Mouse (Mus musculus) midbrain, embryonic 12.5 days (tissue): Measurements from ENCODE around the gene Angptl3. TPM values are rescaled to one million over a fixed set of nuclear protein-coding genes. Genes with fewer than 3 reads are reported as not detected.

Experiments used
- ATAC-seq: fragments of 200-750 bp; cut with Nextera tagmentation; 2 replicates; pipeline ENCODE4 v1.8.0; 2017; ENCODE audit warnings: low read depth, moderate TSS enrichment, moderate library complexity; ENCODE audit not compliant: low FRiP score
- H3K27ac ChIP-seq: fragments of 300-500 bp; sonication (generic); replicated peaks from 2 replicates; pipeline ENCODE4 v1.5.1; 2016; ENCODE audit warnings: mild to moderate bottlenecking
- H3K27me3 ChIP-seq: fragments of 300-500 bp; sonication (generic); 2 replicates; pipeline ENCODE4 v1.6.1; 2016; ENCODE audit warnings: mild to moderate bottlenecking
- H3K36me3 ChIP-seq: fragments of 300-500 bp; sonication (generic); 2 replicates; pipeline ENCODE4 v1.6.1; 2016
- H3K4me1 ChIP-seq: fragments of 300-500 bp; sonication (generic); 2 replicates; pipeline ENCODE4 v1.6.1; 2016
- H3K4me2 ChIP-seq: fragments of 300-500 bp; sonication (generic); replicated peaks from 2 replicates; pipeline ENCODE4 v1.6.1; 2016; ENCODE audit warnings: mild to moderate bottlenecking, moderate library complexity
- H3K4me3 ChIP-seq: fragments of 300-500 bp; sonication (generic); 2 replicates; pipeline ENCODE4 v1.5.1; 2016; ENCODE audit warnings: mild to moderate bottlenecking
- H3K9ac ChIP-seq: fragments of 300-500 bp; sonication (generic); replicated peaks from 2 replicates; pipeline ENCODE4 v1.6.1; 2016; ENCODE audit warnings: mild to moderate bottlenecking, moderate library complexity
- H3K9me3 ChIP-seq: fragments of 300-500 bp; sonication (generic); 2 replicates; pipeline ENCODE4 v1.6.1; 2016; ENCODE audit warnings: mild to moderate bottlenecking
- WGBS: fragments of 180-500 bp; shearing (Covaris S2); methylation state at CpG from one replicate; pipeline ENCODE4 v1.1.7; 2016; 5-methylcytosine and 5-hydroxymethylcytosine counted together
- polyA plus RNA-seq: library from polyadenylated mRNA; unstranded; fragments of >200 nt; fragmentation: Nextera tagmentation; extraction: Ambion mirVana; gene quantifications from 2 replicates; pipeline ENCODE4 v1.2.1, GENCODE M21; 2016

The Angptl3 gene
- 1.6 and 1.7 TPM in 2 replicates for polyA plus RNA-seq

DNA sequence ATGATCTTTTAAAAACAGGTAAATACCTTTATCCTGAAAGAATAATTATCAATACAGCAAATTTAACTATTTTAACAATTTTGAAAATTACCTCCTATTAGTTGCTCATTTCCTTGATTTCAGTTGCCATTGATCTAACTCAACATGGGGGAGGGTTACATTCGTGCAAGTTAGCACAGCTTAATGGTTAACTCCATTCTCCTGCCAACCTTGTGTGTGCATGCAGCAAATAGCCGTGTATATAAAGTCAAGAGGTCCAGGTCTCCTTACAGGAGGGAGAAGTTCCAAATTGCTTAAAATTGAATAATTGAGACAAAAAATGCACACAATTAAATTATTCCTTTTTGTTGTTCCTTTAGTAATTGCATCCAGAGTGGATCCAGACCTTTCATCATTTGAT lies at the start of gene Angptl3:
Gene Angptl3 (plus strand): TSS at position 269 of the 400 bp plus-strand sequence.
- WGBS = 95% methylated on average over 2 of the region's 2 CpGs
- Histone ChIP-seq H3K4me1 (no peaks in the 10 kb centered on the region), H3K36me3 (no peaks in the 10 kb centered on the region), H3K27me3 (no peaks in the 10 kb centered on the region), H3K4me2 (no peak within 1 kb of the TSS), H3K9me3 (no peaks in the 10 kb centered on the region), H3K4me3 (no peak within 1 kb of the TSS), H3K27ac (no peak within 1 kb of the TSS), H3K9ac (no peak within 1 kb of the TSS)
- no peak for ATAC-seq

GRCm38 (mm10) chr4:98984701-98985100 lies 46.1 kb upstream of the Angptl3 start:
- Histone ChIP-seq H3K9me3 (no peaks in the 10 kb centered on the region), H3K9ac (no peak overlapping the region), H3K36me3 (peaks cover 57% of the 10 kb centered on the region), H3K4me1 (no peaks in the 10 kb centered on the region), H3K27me3 (no peaks in the 10 kb centered on the region), H3K27ac (no peak overlapping the region), H3K4me3 (no peak overlapping the region), H3K4me2 (no peak overlapping the region)
- 90% methylated on average over 8 of the region's 8 CpGs for WGBS
- ATAC-seq = no peak

- Histone ChIP-seq H3K4me2 (no peak overlapping the region), H3K27me3 (no peaks in the 10 kb centered on the region), H3K9me3 (no peaks in the 10 kb centered on the region), H3K27ac (no peak overlapping the region), H3K4me1 (no peaks in the 10 kb centered on the region), H3K36me3 (peaks cover 33% of the 10 kb centered on the region), H3K9ac (no peak overlapping the region), H3K4me3 (no peak overlapping the region)
- WGBS = 81% methylated on average over 4 of the region's 4 CpGs
- ATAC-seq = no peak
Observed at GRCm38 (mm10) chr4:98993491-98993890, 37.3 kb upstream of the Angptl3 start.

GRCm38 (mm10) chr4:99005574-99005973 lies 25.2 kb upstream of the Angptl3 start:
- no peaks in the 10 kb centered on the region for H3K9me3 ChIP-seq
- peaks cover 23% of the 10 kb centered on the region for H3K36me3 ChIP-seq
- ATAC-seq = no peak
- no peaks in the 10 kb centered on the region for H3K4me1 ChIP-seq
- H3K4me3 ChIP-seq = no peak overlapping the region
- no peak overlapping the region for H3K27ac ChIP-seq
- H3K4me2 ChIP-seq = no peak overlapping the region
- H3K9ac ChIP-seq = no peak overlapping the region
- H3K27me3 ChIP-seq = no peaks in the 10 kb centered on the region
- WGBS = 94% methylated on average over 2 of the region's 2 CpGs

GRCm38 (mm10) chr4:99006319-99006718 lies 24.4 kb upstream of the Angptl3 start:
- ATAC-seq = no peak
- Histone ChIP-seq H3K4me1 (no peaks in the 10 kb centered on the region), H3K36me3 (peaks cover 27% of the 10 kb centered on the region), H3K4me2 (no peak overlapping the region), H3K27me3 (no peaks in the 10 kb centered on the region), H3K4me3 (no peak overlapping the region), H3K27ac (no peak overlapping the region), H3K9me3 (no peaks in the 10 kb centered on the region), H3K9ac (no peak overlapping the region)
- 87% methylated on average over 2 of the region's 2 CpGs for WGBS

DNA sequence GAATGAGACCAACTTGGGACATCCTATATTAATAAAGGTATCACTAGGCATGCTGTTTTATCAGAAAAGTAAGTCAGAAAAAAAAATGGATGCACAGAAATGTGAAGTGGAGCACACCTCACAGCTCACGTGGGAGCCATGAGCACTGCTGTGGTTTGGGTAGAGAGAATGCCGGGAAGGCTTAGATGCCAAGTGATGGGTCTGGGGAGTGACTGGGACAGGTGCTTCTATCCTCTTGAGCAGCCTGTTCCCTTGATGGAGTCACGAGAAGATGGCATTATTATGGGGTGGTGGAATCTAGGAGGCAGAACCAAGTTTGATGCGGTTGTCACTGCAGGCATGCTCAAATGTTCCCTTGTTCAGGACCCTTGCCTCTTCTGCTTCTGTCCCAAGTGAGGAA lies 19.7 kb upstream of the Angptl3 start:
- Histone ChIP-seq H3K4me2 (no peak overlapping the region), H3K4me1 (no peaks in the 10 kb centered on the region), H3K27ac (no peak overlapping the region), H3K36me3 (peaks cover 47% of the 10 kb centered on the region), H3K9me3 (no peaks in the 10 kb centered on the region), H3K9ac (no peak overlapping the region), H3K4me3 (no peak overlapping the region), H3K27me3 (no peaks in the 10 kb centered on the region)
- no peak for ATAC-seq
- 90% methylated on average over 4 of the region's 4 CpGs for WGBS

- H3K4me3 ChIP-seq = no peak overlapping the region
- no peak overlapping the region for H3K9ac ChIP-seq
- no peak overlapping the region for H3K27ac ChIP-seq
- H3K4me2 ChIP-seq = no peak overlapping the region
- no peaks in the 10 kb centered on the region for H3K4me1 ChIP-seq
- no peak for ATAC-seq
- WGBS = 94% methylated on average over 8 of the region's 8 CpGs
- H3K36me3 ChIP-seq = peaks cover 16% of the 10 kb centered on the region
- no peaks in the 10 kb centered on the region for H3K27me3 ChIP-seq
- H3K9me3 ChIP-seq = no peaks in the 10 kb centered on the region
Observed at GRCm38 (mm10) chr4:99022221-99022620, 8.5 kb upstream of the Angptl3 start.

- WGBS = 97% methylated on average over 5 of the region's 5 CpGs
- no peak for ATAC-seq
- Histone ChIP-seq H3K27me3 (no peaks in the 10 kb centered on the region), H3K9me3 (no peaks in the 10 kb centered on the region), H3K4me3 (no peak overlapping the region), H3K4me1 (no peaks in the 10 kb centered on the region), H3K27ac (no peak overlapping the region), H3K9ac (no peak overlapping the region), H3K36me3 (no peaks in the 10 kb centered on the region), H3K4me2 (no peak overlapping the region)
Observed at GRCm38 (mm10) chr4:99028377-99028776, 2.4 kb upstream of the Angptl3 start.

DNA sequence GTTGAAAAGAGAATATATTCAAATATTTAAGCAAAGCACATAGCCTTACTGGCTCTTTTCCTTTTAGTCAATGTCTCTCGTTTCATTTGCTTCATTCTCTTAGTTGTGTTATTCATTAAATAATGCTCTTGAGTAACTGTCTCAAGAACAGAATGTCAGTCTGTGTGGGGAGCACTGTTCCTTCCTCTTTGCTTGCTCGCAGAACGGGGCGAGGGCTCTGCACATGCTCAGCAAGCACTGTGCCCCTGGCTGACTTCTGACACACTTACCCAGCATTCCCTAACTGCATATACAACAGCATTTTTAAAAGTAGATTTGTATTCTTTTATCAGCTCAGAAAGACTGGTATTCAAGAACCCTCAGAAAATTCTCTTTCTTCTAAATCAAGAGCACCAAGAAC lies 2.2 kb downstream of the Angptl3 start:
- WGBS = 88% methylated on average over 4 of the region's 4 CpGs
- H3K4me1 ChIP-seq = no peaks in the 10 kb centered on the region
- H3K36me3 ChIP-seq = no peaks in the 10 kb centered on the region
- H3K9me3 ChIP-seq = no peaks in the 10 kb centered on the region
- no peak overlapping the region for H3K4me2 ChIP-seq
- no peak overlapping the region for H3K9ac ChIP-seq
- H3K4me3 ChIP-seq = no peak overlapping the region
- no peak overlapping the region for H3K27ac ChIP-seq
- no peaks in the 10 kb centered on the region for H3K27me3 ChIP-seq
- ATAC-seq = no peak

- ATAC-seq = no peak
Observed at GRCm38 (mm10) chr4:99044854-99045253, 14.1 kb downstream of the Angptl3 start.

DNA sequence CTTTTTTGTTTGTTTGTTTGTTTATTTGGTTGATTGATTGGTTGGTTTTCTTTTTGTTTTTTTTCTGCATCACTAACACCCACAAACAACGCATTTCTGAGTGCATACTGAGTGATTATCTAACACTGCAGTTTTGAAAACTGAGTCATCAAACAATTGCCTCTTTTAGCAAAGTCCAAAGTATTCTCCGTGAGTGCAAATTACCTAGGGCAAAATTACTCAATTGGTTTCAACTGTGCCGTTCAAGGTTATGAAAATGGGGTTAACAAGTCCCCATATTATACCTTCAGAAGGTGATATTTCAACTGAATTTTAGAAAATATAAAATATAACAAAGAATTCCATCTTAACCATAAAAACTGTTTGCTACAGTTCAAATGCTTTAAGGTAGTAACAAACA lies 15.7 kb downstream of the Angptl3 start:
- Histone ChIP-seq H3K9me3 (0 out of 2 replicates have a peak, but pooled peaks cover 2% of the 10 kb centered on the region), H3K9ac (no peak overlapping the region), H3K4me1 (no peaks in the 10 kb centered on the region), H3K36me3 (peaks cover 38% of the 10 kb centered on the region), H3K27me3 (no peaks in the 10 kb centered on the region), H3K4me3 (no peak overlapping the region), H3K4me2 (no peak overlapping the region), H3K27ac (no peak overlapping the region)
- 88% methylated on average over 3 of the region's 3 CpGs for WGBS
- ATAC-seq = no peak

More at GRCm38 (mm10) chr4:99044854-99045253, 14.1 kb downstream of the Angptl3 start:
- H3K4me3 ChIP-seq = no peak overlapping the region
- H3K27me3 ChIP-seq = no peaks in the 10 kb centered on the region
- H3K27ac ChIP-seq = no peak overlapping the region
- H3K4me1 ChIP-seq = no peaks in the 10 kb centered on the region
- no peak overlapping the region for H3K4me2 ChIP-seq
- WGBS = 82% methylated on average over 3 of the region's 3 CpGs
- H3K36me3 ChIP-seq = peaks cover 44% of the 10 kb centered on the region
- no peak overlapping the region for H3K9ac ChIP-seq
- H3K9me3 ChIP-seq = 0 out of 2 replicates have a peak, but pooled peaks cover 2% of the 10 kb centered on the region

DNA sequence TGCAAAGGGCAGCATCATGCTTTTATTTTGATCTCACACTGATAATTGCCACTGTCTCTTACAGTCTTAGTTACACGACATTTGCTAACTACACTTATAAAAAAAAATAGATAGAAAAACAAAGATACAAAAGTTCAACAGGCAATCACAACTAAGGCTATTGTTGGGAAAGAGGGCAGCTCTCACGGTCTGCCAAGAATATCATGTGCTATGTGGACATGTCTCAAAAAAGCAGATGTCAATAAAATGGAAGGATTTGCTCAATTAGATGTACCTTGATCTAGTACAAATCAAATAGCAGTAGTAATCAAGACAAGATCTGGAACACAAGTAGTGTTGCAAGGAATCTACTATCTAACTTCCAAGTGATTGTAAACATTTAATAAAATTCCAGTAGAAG lies 17.8 kb downstream of the Angptl3 start:
- no peak overlapping the region for H3K4me3 ChIP-seq
- H3K27ac ChIP-seq = no peak overlapping the region
- no peaks in the 10 kb centered on the region for H3K9me3 ChIP-seq
- no peak overlapping the region for H3K4me2 ChIP-seq
- no peaks in the 10 kb centered on the region for H3K4me1 ChIP-seq
- no peak overlapping the region for H3K9ac ChIP-seq
- no peaks in the 10 kb centered on the region for H3K27me3 ChIP-seq
- ATAC-seq = no peak
- peaks cover 30% of the 10 kb centered on the region for H3K36me3 ChIP-seq
- WGBS = 90% methylated on average over 2 of the region's 2 CpGs

DNA sequence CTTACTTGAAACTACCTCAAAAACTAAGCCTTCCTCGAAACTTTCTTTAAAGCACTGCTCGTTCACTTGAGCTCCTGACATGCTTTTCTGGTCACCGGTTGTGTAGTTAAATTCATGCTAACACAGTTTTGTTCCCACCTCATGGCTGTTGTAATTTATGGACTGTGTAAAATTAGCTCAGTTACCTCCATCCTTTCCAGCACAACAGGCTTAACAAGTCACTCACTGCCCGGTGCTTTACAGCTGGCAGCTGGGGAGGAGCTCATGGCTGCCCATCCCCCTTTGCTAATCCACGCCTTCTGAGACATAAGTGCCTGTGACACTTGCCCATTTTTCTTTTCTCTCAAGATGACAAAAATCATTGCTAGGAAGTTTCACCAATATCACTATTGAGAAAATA lies 33.8 kb downstream of the Angptl3 start:
- H3K36me3 ChIP-seq = peaks cover 32% of the 10 kb centered on the region
- H3K9me3 ChIP-seq = no peaks in the 10 kb centered on the region
- peak; percentile 70 for ATAC-seq

More for the DNA sequence above, 33.8 kb downstream of the Angptl3 start:
- Histone ChIP-seq H3K4me2 (no peak overlapping the region), H3K27me3 (no peaks in the 10 kb centered on the region), H3K9ac (no peak overlapping the region), H3K4me1 (no peaks in the 10 kb centered on the region), H3K4me3 (no peak overlapping the region), H3K27ac (no peak overlapping the region)
- WGBS = 45% methylated on average over 5 of the region's 5 CpGs
